Mouse (Mus musculus) liver, embryonic 14.5 days (tissue): ENCODE data around the gene Emp3.

ENCODE experiments used
- CTCF ChIP-seq: IDR thresholded peaks from 2 replicates; pipeline ENCODE4 v1.5.1; 2016; ENCODE audit warnings: antibody characterized with exemption, low read depth, control low read depth
- EP300 ChIP-seq: IDR thresholded peaks from 2 replicates; pipeline ENCODE4 v1.6.1; 2016; ENCODE audit warnings: antibody characterized with exemption, low read depth

- TF ChIP-seq CTCF, result no peak
- no peak for TF ChIP-seq EP300
Measured at GRCm38 (mm10) chr7:45939836-45940235, 18.6 kb upstream of the Emp3 start.
